Mouse (Mus musculus) gastrocnemius, postnatal 10 days (tissue): ENCODE results near the gene Tmc5. TPM values are rescaled to one million over a fixed set of nuclear protein-coding genes. Genes with fewer than 3 reads are reported as not detected.

Source experiments
- DNase-seq: peaks from one replicate; pipeline ENCODE4 v3.0.0; 2021; ENCODE audit warnings: mixed read lengths
- total RNA-seq, 2 experiments: library from RNA; stranded (reverse); gene quantifications; 2 replicates each; pipeline ENCODE4 v1.2.3; 2021

Tmc5 gene
- total RNA-seq, 2 experiments from 2014 or later: 0.33 to 0.61 TPM

GRCm38 (mm10) chr7:118696146-118696545 lies 99.0 kb downstream of the Tmc5 start:
- no peak for DNase-seq

DNA sequence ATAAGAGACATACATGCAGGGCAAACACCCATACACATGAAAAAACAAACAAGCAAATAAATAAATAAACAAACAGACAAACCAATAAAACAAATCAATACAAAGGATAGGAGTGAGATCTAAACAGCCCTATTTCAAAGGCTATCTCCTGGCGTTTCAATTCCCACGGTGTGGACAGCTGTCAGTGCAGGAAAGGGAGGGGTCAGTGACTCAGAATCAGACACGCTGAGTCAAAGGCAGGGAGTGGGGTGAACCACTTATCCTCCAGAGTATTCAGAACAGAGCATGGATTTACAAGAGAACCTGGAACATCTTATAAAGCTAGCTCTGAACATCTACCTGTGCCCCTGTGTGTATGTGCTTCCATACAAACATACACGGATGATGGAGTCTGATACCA lies 100.1 kb downstream of the Tmc5 start:
- DNase-seq: no peak

DNA sequence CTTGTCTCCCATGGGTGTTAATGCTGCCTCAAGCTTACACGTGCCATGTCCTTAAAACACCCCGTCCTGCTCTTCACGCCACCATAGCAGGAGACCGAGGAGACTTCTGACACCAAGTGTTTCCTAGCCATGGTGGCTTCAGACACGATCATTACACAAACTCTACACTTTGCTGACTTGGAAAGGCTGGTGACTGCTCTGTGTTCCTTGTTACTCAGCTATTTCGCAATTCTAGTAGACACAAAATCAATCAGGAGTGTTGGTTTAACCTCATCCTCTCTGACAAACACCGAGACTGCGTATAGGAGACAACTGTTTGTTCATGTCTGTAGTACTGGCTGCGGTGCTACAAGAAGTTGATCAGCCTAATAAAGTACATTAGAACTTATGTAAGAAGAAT lies 101.8 kb downstream of the Tmc5 start:
- no peak for DNase-seq

DNA sequence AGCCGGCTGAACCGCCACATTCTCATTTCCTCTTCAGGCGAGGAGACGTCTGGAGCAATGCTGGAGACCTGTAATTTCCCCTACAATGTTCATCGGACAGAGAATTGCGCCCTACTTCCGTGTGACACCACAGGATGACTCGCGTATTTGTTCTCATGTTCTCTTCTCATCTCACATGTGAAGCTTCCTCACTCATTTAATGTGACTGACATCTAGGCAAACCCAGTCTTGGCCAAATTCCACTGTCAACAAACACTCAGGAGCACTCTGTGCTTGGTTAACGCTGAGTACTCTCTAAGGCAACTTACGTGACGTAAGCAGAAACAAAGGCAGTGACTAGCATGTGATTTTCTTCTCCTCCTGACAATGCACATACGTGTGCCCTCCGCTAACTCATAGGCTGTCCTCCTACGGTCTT lies 106.1 kb downstream of the Tmc5 start:
- no peak for DNase-seq

DNA sequence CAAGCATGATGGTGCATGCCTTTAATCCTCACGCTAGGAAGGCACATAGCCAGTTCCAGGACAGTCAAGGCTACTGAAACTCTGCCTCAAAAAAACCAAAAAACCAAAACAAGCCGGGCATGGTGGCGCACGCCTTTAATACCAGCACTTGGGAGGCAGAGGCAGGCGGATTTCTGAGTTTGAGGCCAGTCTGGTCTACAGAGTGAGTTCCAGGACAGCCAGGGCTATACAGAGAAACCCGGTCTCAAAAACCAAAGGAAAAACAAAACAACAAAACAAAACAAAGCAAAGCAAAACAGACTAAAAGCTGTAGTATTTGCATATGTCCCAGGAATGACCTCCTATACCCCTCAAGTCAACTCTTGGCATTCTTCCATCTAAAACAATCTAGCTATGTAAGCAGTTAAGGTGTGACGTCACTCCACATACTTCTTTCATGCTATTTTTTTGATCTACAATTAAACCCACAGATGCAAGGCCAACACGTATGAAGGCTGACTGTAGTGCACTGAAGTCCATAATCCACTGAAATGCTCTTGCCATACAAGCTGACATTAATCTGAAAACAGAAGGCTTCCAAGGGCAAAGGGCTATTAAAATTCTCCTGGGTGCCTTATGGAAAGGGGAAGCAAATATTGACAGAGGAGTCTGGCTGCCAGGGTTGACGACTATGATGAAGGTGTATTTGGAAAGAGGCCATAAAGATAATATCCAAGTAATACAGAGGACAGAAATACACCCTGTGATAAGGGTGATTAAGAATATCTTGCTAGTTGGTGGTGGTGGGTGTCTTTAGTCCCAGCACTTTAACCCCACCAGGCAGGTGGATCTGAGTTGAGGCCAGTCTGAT lies 107.1 kb downstream of the Tmc5 start:
- DNase-seq: no peak

DNA sequence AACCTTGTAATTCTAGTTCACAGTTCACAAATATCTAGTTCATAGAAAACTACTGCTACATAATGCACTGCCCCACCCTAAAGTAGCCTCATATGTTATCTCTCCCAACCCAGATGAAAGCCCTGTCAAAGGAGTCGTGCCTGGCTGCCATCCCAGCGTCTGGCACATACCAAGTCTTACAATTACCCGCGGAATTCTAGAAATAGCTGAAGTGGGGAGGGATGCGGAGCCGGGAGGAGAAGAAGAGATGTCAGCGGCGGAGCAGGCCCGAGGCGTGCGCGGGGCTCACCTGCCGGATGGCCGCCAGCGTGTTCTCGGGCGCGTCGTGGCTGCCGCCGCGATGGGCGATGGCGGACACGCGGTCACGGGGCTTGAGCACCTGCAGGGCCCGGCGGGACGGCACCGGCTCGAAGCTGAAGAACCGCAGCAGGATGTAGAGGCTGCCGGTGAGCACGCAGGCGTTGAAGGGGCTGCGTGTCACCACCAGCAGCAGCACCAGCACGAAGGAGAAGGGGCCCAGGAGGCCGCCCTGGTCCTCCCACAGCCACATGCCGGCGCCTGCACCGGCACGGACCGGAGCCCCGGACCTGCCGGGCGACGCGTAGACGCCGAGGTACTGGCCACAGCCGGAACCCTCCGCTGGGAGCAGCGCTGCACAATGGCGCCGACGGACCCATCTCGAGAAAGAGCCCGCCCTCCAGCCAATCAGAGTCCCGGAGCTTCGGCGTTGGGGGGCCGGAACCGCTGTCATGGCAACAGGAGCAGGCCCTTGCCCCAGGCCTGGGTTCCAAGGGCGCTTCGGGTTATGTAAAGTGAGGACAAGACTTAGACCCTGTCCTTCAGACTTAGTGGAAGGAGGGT lies 108.2 kb downstream of the Tmc5 start, which contains the start of gene Gde1:
Gene Gde1, minus strand, starts transcription at position 678 of the 861 bp plus-strand sequence.
- DNase-seq: peak; percentile 86

GRCm38 (mm10) chr7:118706051-118706450 lies 109.0 kb downstream of the Tmc5 start:
- DNase-seq: no peak

DNA sequence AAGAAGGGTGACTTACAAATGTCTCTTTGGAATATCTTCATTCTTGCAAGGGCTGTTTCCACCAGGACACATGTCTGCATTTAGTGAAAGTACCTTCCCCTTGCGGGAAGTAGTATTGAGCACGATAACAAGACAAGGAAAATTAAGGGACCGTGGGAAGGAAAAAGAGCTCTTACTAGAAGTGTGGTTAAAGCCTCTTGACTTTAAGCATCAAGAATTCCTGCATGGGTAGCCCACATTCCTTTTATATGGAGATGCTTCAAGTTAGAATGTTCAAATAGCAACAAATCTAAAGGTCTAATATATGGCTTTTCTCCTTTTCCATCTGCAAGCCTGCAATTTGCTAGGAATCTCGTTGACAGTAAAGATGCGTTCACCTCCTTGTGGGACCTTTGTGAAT lies 109.4 kb downstream of the Tmc5 start:
- DNase-seq: no peak

DNA sequence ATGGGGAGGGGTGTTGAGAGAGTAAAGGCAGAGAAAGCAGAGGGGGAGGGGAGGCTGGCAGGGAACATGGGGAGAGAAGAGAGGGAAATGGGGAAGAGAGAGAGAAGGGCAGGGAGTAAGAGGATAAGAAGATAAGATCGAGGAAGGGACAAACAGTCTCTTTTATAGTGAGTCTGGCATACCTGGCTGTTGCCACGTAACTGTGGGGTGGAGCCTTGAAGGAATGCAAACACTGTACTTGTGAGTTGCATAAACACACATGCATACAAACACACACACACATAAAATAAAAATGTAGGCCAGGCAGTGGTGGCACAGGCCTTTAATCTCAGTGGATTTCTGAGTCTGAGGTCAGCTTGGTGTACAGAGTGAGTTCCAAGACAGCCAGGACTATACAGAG lies 110.1 kb downstream of the Tmc5 start:
- no peak for DNase-seq

DNA sequence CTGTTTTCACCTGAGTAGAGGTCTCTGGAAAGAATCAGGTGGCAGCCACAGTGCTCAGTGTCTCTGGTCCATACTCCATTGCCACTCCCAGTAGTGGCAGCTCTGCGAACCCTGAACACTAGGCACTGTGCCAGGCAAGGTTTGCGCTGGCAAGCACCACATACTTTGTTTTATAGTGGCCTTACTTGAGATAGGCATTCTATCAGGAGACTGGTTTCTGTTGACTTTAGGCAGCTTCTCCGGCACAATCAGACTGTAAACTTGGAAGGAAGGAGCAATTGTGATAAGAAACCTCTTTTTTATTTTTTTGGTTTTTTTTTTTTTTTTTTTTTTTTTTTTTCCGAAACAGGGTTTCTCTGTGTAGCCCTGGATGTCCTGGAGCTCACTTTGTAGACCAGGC lies 110.9 kb downstream of the Tmc5 start:
- DNase-seq: no peak

DNA sequence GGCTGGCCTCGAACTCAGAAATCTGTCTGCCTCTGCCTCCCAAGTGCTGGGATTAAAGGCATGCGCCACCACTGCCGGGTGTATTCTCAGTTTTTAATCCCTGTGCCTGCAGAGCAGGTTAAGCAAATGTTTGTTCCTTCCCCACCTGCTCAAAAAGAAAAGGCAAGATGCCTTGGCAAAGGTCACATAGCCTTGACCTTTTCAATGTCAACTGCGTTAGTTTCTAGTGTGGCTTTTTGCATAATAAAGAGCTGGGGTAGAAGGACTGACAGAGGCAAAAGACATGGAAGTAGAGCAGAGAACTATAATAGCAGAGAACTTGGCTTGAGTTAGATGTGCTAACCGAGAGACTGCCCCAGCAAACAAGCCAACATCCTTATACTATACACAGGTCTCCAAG lies 113.7 kb downstream of the Tmc5 start:
- DNase-seq: no peak

GRCm38 (mm10) chr7:118712228-118713173 lies 115.4 kb downstream of the Tmc5 start, which contains the start of gene Ccp110:
Ccp110 (plus strand) TSS chr7:118712552.
- peak; percentile 83 for DNase-seq

DNA sequence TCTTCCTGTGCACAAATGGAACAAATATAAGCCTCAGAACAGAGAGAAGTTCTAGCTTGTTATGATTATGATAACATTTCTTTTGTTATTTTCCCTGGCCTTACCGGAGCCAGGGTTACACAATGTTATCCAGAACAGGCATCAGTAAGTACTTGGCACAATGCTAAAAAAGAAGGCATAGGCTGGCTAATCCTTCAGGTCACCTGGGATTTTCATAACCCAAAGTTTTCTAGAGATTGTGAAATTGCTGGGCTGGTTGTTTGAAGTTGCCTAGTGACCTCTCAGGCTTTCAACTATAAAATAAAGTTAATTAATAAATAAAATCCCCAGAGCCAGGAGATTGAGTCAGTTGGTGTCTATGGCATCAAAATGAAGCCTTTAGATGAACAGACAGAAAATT lies 117.8 kb downstream of the Tmc5 start:
- DNase-seq: no peak

- no peak for DNase-seq
Observed at GRCm38 (mm10) chr7:118718066-118718465, 121.0 kb downstream of the Tmc5 start.

- no peak for DNase-seq
Observed at GRCm38 (mm10) chr7:118723927-118724326, 126.8 kb downstream of the Tmc5 start.

Other genes starting within 250 kb of the Tmc5 start
- gene Syt17, start 149.1 kb upstream of the Tmc5 start, total RNA-seq: 1 to 10 TPM; 1.4 to 2.2 TPM
- gene Itpripl2, start 105.3 kb upstream of the Tmc5 start, total RNA-seq: 10 to 100 TPM; 21.3 to 29.2 TPM
- gene Coq7, start 63.9 kb upstream of the Tmc5 start, total RNA-seq: 10 to 100 TPM; 61.9 to 80.5 TPM
- 1 to 10 TPM; 7.2 to 7.5 TPM for gene Tmc7, start 12.6 kb upstream of the Tmc5 start, total RNA-seq
- gene Gde1, start 108.5 kb downstream of the Tmc5 start, total RNA-seq: 10 to 100 TPM; 31.5 to 32.5 TPM
- gene Ccp110, start 115.3 kb downstream of the Tmc5 start, total RNA-seq: 1 to 10 TPM; 4.0 to 5.5 TPM
- gene Vps35l, start 142.9 kb downstream of the Tmc5 start, total RNA-seq: 10 to 100 TPM; 30.3 to 35.5 TPM